Mouse (Mus musculus) lung, postnatal 0 days (tissue): Measurements from ENCODE around the gene Stk35.

Experiments used
- CTCF ChIP-seq: IDR thresholded peaks from 2 replicates; pipeline ENCODE4 v1.5.1; 2016; ENCODE audit warnings: antibody characterized with exemption, mild to moderate bottlenecking
- EP300 ChIP-seq: IDR thresholded peaks from 2 replicates; pipeline ENCODE4 v1.6.1; 2016; ENCODE audit warnings: antibody characterized with exemption, mild to moderate bottlenecking, control low read depth

DNA sequence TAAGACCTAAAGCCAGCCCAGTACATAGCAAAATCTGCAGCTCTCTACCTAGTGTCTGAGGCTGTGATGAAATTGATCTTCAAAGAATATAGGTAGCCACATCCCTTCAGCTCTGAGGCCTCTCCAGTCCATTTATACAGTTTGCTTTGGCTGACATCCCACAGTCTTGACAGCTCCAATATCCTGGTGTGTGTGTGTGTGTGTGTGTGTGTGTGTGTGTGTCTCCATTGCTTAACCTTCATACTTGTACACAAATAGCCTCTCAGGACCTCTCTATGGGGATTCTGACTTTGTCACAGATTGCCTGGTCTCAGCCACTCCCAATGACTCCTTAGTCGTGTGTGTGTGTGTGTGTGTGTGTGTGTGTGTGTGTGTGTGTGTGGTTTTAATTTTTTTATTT lies 33.9 kb downstream of the Stk35 start:
- TF ChIP-seq CTCF (no peak), EP300 (no peak)
